Mouse (Mus musculus): ENCODE measurements around the gene Aurka. TPM values are rescaled to one million over a fixed set of nuclear protein-coding genes. Genes with fewer than 3 reads are reported as not detected.

The Aurka gene
- total RNA-seq (2014; rRNA removed) (4.2 and 7.6 TPM in 2 replicates), polyA plus RNA-seq (2015; fragmentation: Nextera tagmentation; extraction: Ambion mirVana) (5.9 and 6.2 TPM in 2 replicates)

GRCm38 (mm10) chr2:172370411-172371223 is at the start of gene Aurka, which contains the start of gene Cstf1:
Gene Aurka (minus strand): TSS chr2:172370535.
Gene Cstf1 (plus strand): TSS chr2:172370681.
- DNase-seq (ENCODE audit: low spot score) (peak; percentile 98), ATAC-seq (ENCODE audit: low FRiP score) (peak; percentile 99)
- peaks cover 16% of the 10 kb centered on the region for H3K36me3 ChIP-seq (ENCODE audit: insufficient read depth, low read length)
- peak within 1 kb of the TSS; percentile 93 for H3K4me3 ChIP-seq (ENCODE audit: low read depth, low read length)
- H3K4me1 ChIP-seq (ENCODE audit: insufficient read depth, low read length): peaks cover 4% of the 10 kb centered on the region; the same call in 1 of the 2 replicates
- peak within 1 kb of the TSS; percentile 85 for H3K9ac ChIP-seq (replicated peaks; ENCODE audit: low read length, poor library complexity, severe bottlenecking)
- no peak for TF ChIP-seq CTCF (IDR thresholded peaks at IDR 0.05)
- WGBS: under 1% methylated on average over 66 of the region's 66 CpGs
- no peaks in the 10 kb centered on the region for H3K27me3 ChIP-seq (ENCODE audit: insufficient read depth, low read length)
- peak within 1 kb of the TSS; percentile 79 for H3K4me2 ChIP-seq (ENCODE audit: low read depth, low read length, poor library complexity, severe bottlenecking)
- H3K27ac ChIP-seq (ENCODE audit: low read depth, low read length): peak within 1 kb of the TSS; percentile 90
- no peaks in the 10 kb centered on the region for H3K9me3 ChIP-seq (ENCODE audit: low read length)

GRCm38 (mm10) chr2:172418208-172418607 is 47.9 kb upstream of the Aurka start:
- DNase-seq (ENCODE audit: low spot score): no peak
- TF ChIP-seq CTCF (IDR thresholded peaks at IDR 0.05): no peak
- H3K4me2 ChIP-seq (ENCODE audit: low read depth, low read length, poor library complexity, severe bottlenecking): no peak overlapping the region
- no peak overlapping the region for H3K27ac ChIP-seq (ENCODE audit: low read depth, low read length)
- no peaks in the 10 kb centered on the region for H3K36me3 ChIP-seq (ENCODE audit: insufficient read depth, low read length)
- no peak for ATAC-seq (ENCODE audit: low FRiP score)
- no peaks in the 10 kb centered on the region for H3K9me3 ChIP-seq (ENCODE audit: low read length)
- no peaks in the 10 kb centered on the region for H3K27me3 ChIP-seq (ENCODE audit: insufficient read depth, low read length)
- no peak overlapping the region for H3K4me3 ChIP-seq (ENCODE audit: low read depth, low read length)
- WGBS: 83% methylated on average over 5 of the region's 5 CpGs
- H3K4me1 ChIP-seq (ENCODE audit: insufficient read depth, low read length): no peaks in the 10 kb centered on the region
- no peak overlapping the region for H3K9ac ChIP-seq (replicated peaks; ENCODE audit: low read length, poor library complexity, severe bottlenecking)

GRCm38 (mm10) chr2:172416876-172417275 is 46.5 kb upstream of the Aurka start:
- no peaks in the 10 kb centered on the region for H3K4me1 ChIP-seq (ENCODE audit: insufficient read depth, low read length)
- H3K27me3 ChIP-seq (ENCODE audit: insufficient read depth, low read length): no peaks in the 10 kb centered on the region
- WGBS: 91% methylated on average over 5 of the region's 5 CpGs
- H3K9me3 ChIP-seq (ENCODE audit: low read length): no peaks in the 10 kb centered on the region
- no peak overlapping the region for H3K9ac ChIP-seq (replicated peaks; ENCODE audit: low read length, poor library complexity, severe bottlenecking)
- no peak for ATAC-seq (ENCODE audit: low FRiP score)
- no peak overlapping the region for H3K4me3 ChIP-seq (ENCODE audit: low read depth, low read length)
- TF ChIP-seq CTCF (IDR thresholded peaks at IDR 0.05): no peak
- no peak overlapping the region for H3K27ac ChIP-seq (ENCODE audit: low read depth, low read length)
- no peak overlapping the region for H3K4me2 ChIP-seq (ENCODE audit: low read depth, low read length, poor library complexity, severe bottlenecking)
- no peaks in the 10 kb centered on the region for H3K36me3 ChIP-seq (ENCODE audit: insufficient read depth, low read length)
- DNase-seq (ENCODE audit: low spot score): no peak

GRCm38 (mm10) chr2:172416218-172416617 is 45.9 kb upstream of the Aurka start:
- no peaks in the 10 kb centered on the region for H3K36me3 ChIP-seq (ENCODE audit: insufficient read depth, low read length)
- H3K4me1 ChIP-seq (ENCODE audit: insufficient read depth, low read length): no peaks in the 10 kb centered on the region
- ATAC-seq (ENCODE audit: low FRiP score) (no peak), DNase-seq (ENCODE audit: low spot score) (no peak)
- H3K9ac ChIP-seq (replicated peaks; ENCODE audit: low read length, poor library complexity, severe bottlenecking): no peak overlapping the region
- no peak overlapping the region for H3K4me3 ChIP-seq (ENCODE audit: low read depth, low read length)
- H3K27me3 ChIP-seq (ENCODE audit: insufficient read depth, low read length): no peaks in the 10 kb centered on the region
- H3K4me2 ChIP-seq (ENCODE audit: low read depth, low read length, poor library complexity, severe bottlenecking): no peak overlapping the region
- H3K27ac ChIP-seq (ENCODE audit: low read depth, low read length): no peak overlapping the region
- no peak for TF ChIP-seq CTCF (IDR thresholded peaks at IDR 0.05)
- WGBS: 64% methylated on average over 12 of the region's 12 CpGs
- no peaks in the 10 kb centered on the region for H3K9me3 ChIP-seq (ENCODE audit: low read length)

GRCm38 (mm10) chr2:172413894-172414293 is 43.6 kb upstream of the Aurka start:
- Histone ChIP-seq H3K9ac (replicated peaks; ENCODE audit: low read length, poor library complexity, severe bottlenecking) (no peak overlapping the region), H3K27ac (ENCODE audit: low read depth, low read length) (no peak overlapping the region), H3K36me3 (ENCODE audit: insufficient read depth, low read length) (no peaks in the 10 kb centered on the region), H3K27me3 (ENCODE audit: insufficient read depth, low read length) (no peaks in the 10 kb centered on the region), H3K4me3 (ENCODE audit: low read depth, low read length) (no peak overlapping the region), H3K4me1 (ENCODE audit: insufficient read depth, low read length) (no peaks in the 10 kb centered on the region), H3K4me2 (ENCODE audit: low read depth, low read length, poor library complexity, severe bottlenecking) (no peak overlapping the region), H3K9me3 (ENCODE audit: low read length) (no peaks in the 10 kb centered on the region)
- no peak for TF ChIP-seq CTCF (IDR thresholded peaks at IDR 0.05)
- DNase-seq (ENCODE audit: low spot score) (no peak), ATAC-seq (ENCODE audit: low FRiP score) (no peak)
- WGBS: 54% methylated on average over 5 of the region's 5 CpGs

- no peak overlapping the region for H3K9ac ChIP-seq (replicated peaks; ENCODE audit: low read length, poor library complexity, severe bottlenecking)
- no peaks in the 10 kb centered on the region for H3K9me3 ChIP-seq (ENCODE audit: low read length)
- no peaks in the 10 kb centered on the region for H3K4me1 ChIP-seq (ENCODE audit: insufficient read depth, low read length)
- no peak overlapping the region for H3K4me3 ChIP-seq (ENCODE audit: low read depth, low read length)
- no peak overlapping the region for H3K4me2 ChIP-seq (ENCODE audit: low read depth, low read length, poor library complexity, severe bottlenecking)
- no peaks in the 10 kb centered on the region for H3K27me3 ChIP-seq (ENCODE audit: insufficient read depth, low read length)
- no peak for ATAC-seq (ENCODE audit: low FRiP score)
- no peaks in the 10 kb centered on the region for H3K36me3 ChIP-seq (ENCODE audit: insufficient read depth, low read length)
- H3K27ac ChIP-seq (ENCODE audit: low read depth, low read length): no peak overlapping the region
- 28% methylated on average over 4 of the region's 4 CpGs for WGBS
- TF ChIP-seq CTCF (IDR thresholded peaks at IDR 0.05): no peak
- DNase-seq (ENCODE audit: low spot score): no peak
Observed at GRCm38 (mm10) chr2:172413273-172413672, 42.9 kb upstream of the Aurka start.
